Mouse (Mus musculus): ENCODE measurements around the gene Afmid. TPM values are rescaled to one million over a fixed set of nuclear protein-coding genes. Genes with fewer than 3 reads are reported as not detected.

Gene Afmid
- total RNA-seq, 2 experiments from 2014 or later = 1.9 to 3.1 TPM

DNA sequence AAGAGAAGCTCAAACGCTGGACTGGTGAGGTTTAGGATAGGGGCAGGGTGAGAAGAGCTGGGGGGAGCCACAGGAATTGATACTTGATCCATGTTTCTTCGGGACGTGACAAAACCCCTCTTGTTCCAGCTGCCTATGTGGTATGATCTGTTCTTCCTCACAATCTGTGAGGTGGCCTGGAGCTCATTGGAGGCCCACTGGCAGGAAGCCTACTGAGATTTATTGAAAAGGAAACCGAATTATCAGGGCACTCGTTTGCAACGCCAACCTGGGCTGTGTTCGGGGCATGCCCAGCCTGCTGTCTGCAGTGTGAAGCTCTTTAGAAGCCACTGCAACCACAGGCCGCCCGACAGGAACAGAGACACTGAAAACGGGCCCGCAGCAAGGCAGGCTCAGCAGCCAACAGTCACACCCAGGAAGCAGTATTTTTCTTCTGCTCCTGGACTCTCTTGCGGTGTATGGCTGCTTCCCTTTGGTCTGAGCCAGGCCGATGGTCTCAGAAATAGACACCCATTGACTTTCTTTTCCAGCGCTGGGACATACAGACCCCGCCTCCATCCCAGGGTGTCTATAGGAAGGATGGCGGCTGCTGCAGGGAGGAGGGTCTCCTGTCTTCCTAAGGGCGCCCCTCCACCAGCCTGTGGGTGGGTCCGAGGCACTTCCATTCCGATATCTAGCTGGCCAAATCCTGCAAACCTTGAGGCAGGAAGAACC, 22.7 kb downstream of the Afmid start:
- DNase-seq = no peak

DNA sequence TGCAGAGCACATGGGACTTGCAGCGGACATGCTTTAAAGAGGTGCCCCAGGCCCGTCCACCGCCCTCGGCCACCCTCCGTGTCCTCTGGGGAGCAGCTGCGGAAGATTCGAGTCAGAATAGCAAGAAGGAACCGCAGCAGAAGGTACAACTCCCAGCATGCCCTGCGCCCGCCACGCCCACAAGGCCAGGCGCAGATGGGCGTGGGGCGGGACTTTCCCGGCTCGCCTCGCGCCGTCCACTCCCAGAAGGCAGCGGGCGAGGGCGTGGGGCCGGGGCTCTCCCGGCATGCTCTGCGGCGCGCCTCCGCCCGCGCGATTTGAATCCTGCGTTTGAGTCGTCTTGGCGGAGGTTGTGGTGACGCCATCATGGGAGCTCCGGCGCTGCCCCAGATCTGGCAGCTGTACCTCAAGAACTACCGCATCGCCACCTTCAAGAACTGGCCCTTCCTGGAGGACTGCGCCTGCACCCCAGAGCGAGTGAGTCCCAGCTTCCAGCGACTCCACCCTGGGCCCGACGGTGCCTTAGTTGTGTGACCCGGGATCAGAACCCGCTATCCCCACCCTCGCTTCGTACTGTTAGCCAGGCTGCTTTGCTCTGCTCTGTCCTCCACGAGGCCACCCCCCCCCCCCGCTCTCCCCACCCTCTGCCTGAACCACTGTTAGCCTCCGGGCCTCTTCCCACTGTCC, 23.4 kb downstream of the Afmid start, which contains the start of gene Birc5:
Gene Birc5 (plus strand): TSS at position 267 of the 687 bp plus-strand sequence.
- peak; percentile 95 for DNase-seq

DNA sequence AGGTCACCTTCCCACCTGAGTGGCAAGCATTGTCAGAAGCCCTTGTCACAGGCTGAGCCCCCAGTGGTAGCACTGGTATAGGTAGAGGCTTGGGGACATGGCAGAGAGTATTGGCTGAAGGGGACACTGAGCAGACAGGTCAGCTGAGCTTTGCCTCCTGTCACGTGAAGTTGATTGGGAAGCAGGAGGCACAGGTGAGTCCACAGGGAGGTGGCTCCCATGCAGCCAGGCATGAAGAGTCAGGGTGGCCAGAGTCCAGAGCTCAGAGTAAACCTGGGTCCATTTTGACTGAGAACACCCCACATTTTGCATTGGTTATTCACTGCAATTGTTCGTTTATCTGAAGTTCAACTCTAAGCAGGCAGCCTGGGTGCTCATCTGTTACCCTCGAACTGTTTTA, 27.2 kb downstream of the Afmid start:
- no peak for DNase-seq

DNA sequence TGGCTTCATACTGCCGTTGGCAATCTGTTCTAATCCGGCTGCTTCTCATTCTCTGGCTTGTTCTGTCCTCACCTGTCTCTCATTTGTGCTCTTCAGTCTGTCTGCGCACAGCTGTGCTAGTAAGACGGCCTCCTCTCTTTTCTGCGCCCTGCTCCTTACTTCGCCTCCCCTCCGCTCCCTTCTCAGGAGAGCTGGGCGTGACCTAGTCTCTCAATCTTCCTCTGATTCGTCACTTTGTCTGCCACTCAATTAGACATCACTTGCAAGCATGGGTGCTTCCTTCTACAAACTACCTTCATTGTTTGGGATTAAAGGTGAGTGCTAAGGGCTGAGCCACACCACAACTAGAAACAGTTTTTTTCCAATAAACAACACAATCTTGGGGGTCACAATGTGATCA, 28.5 kb downstream of the Afmid start:
- DNase-seq = no peak

DNA sequence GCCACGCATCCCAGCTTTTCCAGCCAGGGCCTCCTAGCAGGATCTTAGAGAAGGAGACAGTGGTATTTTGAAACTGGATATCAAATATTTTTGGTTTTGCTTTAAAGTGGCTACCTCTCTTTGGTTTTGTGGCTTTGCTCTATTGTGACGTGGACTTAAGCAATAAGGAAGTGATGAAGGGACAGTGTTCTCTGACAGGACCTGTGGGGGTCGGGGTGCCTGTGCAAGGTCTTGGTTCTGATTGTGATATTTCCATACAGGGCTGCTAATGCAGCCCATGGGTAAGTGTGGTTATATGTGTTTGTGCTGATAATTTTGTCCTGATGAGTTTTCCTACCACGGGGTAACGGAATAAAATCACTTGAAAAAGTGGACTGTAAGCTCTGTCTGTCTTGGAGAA, 29.6 kb downstream of the Afmid start:
- no peak for DNase-seq

DNA sequence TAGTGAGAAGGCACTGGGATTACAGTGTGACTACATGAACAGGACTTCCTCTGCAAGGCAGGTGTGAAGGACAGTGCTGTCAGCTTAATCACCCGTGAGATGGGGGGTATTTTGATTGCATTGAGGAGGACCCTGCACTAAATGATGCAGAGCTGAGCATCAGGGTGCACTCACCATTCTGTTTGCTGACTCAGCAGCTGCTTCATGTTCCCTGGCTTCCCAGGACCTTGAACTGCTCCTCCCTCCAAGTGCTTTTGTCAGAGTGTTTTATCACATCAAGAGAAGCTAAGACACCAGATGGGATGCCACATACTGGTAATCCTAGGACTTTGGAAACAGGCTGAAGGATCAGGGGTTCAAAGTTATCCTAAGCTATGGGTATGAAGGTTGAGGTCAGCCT, 30.3 kb downstream of the Afmid start:
- no peak for DNase-seq

DNA sequence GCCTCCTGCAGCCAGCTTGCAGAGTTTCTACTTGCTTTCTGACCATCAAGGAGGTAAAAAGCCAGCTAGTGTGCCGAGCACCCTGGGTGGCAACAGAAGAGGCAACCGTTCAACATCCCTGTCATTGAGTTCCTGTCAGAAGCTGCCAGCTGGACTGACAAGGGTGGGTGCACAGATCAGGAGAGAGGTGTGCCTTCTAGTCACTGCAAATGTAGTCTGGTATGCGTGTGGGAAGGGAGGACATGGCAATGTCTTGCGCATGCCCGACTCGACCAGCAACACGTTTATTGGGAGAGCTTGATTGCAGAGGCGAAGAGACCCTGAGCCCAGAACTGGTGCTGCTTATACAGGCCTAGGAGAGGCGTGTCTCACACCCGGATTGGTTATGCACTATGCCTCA, 31.7 kb downstream of the Afmid start:
- DNase-seq = no peak

DNA sequence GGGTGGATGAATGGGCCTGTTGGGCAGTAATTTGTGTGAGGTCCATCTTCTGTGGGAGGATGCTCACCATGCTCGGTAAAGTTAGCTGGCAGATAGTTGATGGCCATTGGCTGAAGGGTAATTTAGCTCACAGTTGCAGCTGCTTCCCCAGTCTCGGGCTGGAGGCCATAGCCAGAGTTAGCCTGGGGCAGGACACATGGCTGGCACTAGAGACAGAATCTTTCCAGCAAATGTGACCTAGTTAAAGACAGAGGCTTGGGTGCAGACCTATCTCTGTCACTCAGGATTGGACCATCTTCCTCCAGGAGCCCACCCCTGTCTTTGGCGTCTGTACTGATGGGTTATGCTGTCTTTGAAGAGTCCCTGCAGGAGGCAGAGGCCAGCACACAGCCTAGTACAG, 32.7 kb downstream of the Afmid start:
- no peak for DNase-seq

DNA sequence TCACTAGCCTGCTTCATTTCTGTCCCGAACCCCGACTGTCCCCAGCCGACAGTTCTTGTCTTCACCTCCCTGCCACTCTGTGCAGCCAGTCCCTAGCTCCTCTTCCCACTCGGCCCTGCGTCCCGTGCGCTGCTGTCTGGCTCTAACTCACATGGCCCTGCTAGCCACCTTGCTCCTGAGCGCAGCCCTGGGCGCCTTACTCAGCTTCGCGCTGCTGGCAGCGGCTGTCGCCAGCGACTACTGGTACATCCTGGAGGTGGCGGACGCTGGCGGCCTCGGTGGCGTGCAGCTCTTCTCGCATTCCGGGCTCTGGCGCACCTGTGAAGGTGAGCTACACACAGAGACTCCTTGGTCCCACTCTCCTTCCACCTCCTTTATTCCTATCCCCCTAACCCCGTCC, 34.9 kb downstream of the Afmid start, which contains the start of gene Tmem235:
Gene Tmem235 (plus strand): TSS at position 152 of the 400 bp plus-strand sequence.
- DNase-seq = no peak

DNA sequence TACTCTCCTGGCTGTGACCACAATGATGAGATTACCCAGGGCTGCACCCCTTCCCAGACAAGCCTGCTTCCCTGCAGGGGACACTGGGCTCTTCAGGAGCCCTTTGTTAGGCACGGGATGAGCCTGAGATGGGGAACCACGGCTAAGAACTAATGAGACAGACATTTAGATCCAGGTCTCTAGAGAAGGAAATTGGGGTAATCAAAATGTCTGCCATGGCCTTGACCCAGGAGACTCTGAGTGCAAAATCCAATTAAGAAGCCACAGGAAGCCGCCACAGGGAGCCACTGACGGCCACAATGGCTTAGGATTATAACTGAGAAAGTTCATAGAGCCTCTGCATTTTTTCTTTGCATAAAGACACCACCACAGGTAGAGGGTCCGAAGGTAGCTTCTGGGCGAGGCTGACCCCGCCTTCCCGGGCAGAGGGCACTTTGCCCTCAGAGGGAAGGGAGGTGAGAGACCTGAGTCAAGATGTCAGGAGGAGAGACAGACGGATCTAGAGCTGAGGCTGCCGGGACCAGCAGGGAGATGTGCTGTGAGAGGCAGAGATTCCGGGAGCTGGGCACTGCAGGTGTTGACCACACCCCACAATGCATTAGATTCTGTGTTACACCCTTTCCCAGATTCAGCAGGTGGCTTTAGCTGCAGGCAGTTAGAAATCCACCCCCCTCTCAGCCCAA, 37.6 kb downstream of the Afmid start:
- no peak for DNase-seq

DNA sequence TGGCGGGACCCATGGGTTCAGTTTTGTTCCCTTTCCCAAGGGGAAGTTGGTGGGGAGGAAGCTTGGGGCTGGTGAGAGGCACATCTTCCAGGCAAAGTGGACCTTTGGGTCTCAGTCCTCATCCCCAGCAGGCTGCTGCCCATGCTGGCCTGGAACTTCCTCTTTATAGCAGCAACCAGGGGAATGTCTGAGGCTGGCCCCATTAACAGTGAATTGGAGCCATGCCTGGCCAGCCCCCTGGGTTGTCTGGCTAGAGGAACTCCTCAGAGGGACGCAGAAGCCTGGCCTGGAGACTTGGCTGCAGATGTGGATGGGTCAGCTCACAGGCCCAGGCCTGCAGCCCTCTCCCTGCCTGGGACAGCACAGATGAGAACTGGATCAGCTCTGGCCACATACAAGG, 39.1 kb downstream of the Afmid start:
- DNase-seq = no peak

DNA sequence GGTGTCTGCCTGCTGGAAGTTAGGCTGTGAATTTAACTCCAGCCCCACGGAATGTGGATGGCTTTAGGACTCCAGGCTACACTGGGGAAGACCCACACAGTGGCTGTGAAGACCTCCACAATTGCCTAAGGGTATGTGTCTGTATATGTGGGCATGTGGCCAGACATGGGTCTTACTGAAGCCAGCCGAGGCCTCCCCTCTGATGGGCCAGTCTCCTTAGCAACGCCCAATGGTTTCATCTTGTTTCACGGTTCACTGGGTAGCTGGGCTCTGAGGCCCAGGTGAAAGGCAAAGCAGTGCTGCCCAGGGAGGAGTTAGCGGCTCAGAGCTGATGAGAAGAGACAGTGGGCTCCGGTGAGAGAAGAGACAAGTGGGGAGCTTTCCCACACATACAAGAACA, 40.3 kb downstream of the Afmid start:
- DNase-seq = no peak

DNA sequence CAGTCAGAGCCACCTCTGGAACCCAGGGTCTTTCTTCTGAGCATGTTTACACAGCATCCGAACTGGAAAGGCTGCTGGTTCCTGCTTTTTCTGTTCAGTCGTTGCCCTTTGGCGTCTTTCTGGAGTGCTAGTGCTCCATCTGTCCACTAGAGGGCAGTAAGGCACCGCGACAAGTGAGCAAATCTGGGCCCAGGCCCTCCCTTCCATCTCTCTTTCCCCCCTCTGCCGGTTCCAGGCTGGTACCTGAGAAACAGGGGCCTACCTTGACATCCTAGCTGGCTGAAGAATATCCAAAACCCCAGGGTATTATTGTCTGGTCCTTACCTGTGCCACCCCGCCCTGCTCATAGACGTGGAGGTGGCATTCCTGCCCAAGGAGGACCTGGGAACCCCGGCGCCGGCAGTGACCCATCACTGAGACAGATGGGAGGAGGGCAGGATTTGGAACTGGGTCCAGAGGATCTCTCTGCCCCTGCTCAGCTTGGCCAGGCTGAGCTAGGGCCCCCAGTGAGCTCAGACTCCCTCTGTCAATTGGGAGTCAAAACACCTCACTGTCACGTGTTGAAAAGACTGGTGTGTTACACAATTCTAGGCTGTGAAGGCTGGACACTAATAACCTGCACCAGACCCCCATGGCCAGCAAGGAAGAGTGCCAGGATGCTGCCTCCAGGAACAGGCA, 45.1 kb downstream of the Afmid start:
- peak; percentile 64 for DNase-seq

DNA sequence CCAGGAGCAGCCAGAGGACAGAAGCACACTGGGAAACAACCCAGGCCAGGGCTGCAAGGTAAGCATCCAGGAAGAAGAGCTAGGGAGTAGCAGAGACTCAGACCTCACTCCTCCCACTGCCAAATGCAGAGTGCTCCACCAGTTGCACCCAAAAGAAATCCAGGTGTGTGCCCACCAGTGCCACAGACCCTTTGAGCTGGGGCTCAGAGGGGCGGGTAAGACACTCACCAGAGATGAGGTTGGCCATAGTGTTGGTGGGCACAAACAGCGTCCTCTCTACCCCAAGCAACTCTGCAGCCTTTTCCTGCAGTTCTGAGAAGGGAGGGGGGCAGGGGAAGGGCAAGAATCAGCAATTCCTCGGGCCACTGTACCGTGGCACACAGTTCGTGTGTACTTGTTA, 45.7 kb downstream of the Afmid start:
- no peak for DNase-seq

DNA sequence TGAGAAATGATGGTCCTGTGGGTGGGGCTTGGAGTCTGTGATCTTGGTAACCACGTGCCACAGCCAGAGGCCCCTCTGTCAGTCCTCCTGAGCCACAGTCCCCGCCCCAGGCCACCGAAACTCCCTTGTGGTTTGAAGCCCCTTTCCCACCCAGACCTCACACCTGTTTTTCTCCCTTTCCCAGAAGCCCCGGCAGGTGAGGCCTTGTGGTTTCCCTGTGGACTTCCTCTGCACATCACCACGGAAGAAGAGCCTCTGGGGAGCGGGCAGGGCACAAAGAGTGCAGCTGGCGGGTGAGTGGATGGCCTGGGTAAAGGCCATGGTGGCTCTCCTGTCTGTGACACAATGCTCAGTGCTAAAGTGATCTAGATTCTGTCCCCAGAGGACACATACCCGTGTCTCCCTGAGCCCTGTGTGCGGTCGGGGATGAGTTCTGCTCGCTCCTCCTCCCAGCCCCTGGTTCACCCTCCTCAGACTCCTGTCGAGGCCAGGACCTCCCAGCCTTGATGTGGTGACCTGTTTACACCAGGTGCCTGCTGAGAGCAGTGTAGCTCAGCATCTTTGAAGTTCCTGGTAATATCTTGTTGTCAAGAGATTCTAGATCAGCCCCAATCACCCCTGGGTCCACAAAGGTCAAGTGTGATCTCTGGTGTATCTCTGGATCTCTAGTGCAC, 46.3 kb downstream of the Afmid start:
- DNase-seq = peak; percentile 62

DNA sequence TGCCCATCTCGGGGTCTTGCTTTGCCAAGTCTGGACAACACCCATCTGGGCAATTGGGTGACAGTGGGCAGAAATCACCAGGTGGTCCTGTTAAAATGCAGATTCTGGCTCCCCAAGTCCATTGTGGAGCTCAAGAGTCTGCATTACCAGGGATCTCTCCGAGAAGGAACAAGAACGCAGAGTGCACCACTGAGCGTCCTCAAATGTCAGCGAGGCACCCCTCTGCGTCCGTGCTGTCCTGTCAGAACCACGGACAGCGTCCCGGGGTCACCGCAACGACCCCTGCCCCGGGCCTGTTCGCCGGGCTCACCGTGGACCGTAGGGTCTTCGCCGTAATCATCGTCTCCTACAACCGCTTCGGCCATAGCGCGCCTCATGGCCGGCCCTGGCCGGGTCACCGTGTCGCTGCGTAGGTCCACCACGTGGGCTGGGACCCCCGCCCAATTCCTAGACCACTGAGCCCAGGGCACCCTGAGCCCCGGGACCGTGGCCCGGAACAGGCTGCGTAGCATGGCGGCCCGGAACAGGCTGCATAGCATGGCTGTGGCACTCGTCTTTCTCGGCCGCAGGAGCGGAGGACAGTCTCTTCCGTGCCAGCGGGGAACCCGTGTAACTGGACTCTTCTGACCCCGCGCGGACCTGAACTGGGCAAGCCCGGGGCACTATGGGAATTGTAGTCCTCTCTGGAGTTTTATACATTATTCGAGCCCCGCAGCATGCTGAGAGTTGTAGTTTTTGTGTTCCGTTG, 47.3 kb downstream of the Afmid start, which contains the start of gene Tha1:
Gene Tha1 (minus strand): TSS at position 621 of the 748 bp plus-strand sequence.
- DNase-seq = peak; percentile 80

DNA sequence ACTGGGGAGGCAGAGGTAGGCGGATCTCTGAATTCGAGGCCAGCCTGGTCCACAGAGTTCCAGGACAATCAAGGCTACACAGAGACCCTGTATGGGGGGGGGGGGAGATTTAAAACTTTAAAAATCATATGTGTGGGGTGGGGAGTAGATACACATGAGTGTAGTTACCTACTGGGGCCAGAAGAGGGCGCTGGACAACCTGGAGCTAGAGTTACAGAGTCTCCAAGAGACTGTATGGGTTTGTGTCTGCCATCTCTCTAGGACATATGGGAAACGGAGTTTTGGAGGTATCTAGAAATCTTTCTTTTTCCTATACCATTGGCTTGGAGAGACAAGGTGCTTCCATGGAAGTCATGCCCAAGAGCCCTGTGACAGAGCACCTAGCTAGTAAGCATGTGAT, 48.7 kb downstream of the Afmid start:
- DNase-seq = no peak

DNA sequence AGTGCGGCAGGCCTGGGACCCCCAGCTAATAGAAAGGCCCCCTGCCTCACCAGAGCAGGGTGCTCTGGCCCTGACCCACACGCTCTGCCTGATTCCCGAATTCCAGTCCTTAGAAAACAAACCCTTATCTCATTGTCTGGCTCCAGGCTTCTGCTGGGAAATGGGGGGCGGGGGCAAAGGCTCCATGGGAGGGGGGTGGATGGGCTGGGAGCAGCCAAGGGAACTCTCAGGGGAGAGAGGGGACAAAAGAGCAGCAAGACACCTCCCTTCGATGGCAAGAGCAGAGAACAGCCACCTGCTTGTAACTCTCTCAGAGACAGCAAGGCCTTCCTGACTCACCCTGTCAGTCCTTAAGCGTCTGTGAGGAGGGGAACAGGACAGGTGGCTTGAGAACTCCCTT, 50.0 kb downstream of the Afmid start:
- DNase-seq = no peak

DNA sequence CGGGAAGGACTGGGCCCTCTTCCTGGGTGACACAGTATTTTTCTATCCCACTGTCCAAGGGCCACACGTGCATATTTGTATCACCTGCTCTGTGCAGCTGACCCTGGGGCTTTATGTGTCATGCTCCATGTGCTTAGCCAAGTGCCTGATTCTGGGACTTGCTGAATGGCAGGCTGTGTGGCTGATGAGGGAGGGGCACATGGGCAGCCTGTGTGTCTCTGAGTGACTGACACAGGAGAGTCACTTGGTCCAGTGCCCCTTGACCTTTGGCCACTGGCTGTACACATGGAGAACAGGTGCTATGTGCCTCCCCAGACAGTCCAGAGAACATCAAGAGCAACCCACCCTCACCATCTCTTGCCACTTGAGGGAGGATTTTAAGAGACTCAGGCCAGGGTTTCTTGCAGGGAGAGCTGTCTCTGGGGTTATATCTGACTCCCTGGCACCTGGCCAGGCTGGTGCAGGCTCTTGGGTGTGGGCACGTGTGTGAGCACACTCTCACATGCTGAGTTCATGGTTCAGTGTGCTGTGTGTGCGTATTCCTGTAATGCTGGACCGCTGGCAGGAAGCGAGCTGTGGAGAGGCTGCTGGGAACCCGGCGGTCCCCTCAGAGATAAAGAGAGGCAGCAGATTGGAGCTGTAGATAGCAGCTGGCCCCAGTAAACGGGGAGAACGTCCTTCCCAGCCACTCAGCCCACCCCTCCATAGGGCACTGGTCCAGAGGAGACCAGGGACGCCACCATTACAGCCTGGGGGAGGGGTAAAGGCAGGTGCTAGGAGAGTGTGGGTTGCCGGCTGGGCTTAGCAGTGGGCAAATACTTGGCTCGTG, 52.4 kb downstream of the Afmid start:
- DNase-seq = no peak

DNA sequence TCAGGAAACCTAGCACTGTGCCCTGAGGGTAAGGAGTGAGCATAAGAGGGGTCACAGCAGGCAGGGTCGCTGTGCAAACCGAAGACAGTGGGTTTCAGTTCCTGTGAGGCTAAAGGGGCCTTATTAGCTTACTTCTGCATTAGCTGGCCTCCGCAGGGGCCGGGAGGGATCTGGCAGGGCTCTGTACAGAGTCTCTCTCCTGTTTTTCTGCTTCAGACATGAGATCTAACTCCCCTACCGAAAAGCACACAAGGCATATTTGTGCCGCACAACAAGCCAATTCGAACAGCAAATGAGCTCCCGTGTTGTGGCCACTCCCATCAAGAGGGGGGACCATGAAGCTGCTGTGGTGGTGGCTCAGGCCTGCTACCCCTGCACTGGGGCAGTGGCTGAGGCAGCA, 53.2 kb downstream of the Afmid start:
- DNase-seq = no peak

Data from gastrocnemius, postnatal 25 days (tissue).